Mouse (Mus musculus) c-Kit-negative CD71-positive TER-119-positive erythroid progenitor cells, embryonic 14.5 days (primary cell): ENCODE data around the gene Borcs6.

Source experiments
- DNase-seq: peaks from one replicate; pipeline ENCODE4 v3.0.0-alpha.2; 2013; ENCODE audit warnings: low read depth, low spot score

The Borcs6 gene

DNA sequence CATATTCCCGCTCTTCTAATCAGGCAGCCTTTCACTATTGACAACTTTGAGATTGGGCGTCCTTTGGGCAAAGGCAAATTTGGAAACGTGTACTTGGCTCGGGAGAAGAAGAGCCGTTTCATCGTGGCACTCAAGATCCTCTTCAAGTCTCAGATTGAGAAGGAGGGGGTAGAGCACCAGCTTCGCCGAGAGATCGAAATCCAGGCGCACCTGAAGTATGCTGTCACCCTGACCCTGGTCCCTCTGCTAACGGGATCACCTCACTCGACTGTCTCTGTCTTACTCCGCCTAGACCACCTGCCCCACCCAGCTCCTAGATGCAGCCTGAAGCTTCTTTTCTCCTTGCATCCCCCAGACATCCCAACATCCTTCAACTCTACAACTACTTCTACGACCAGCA, 11.4 kb upstream of the Borcs6 start:
- no peak for DNase-seq

- no peak for DNase-seq
Measured at GRCm38 (mm10) chr11:69050748-69051147, 8.8 kb upstream of the Borcs6 start.

DNA sequence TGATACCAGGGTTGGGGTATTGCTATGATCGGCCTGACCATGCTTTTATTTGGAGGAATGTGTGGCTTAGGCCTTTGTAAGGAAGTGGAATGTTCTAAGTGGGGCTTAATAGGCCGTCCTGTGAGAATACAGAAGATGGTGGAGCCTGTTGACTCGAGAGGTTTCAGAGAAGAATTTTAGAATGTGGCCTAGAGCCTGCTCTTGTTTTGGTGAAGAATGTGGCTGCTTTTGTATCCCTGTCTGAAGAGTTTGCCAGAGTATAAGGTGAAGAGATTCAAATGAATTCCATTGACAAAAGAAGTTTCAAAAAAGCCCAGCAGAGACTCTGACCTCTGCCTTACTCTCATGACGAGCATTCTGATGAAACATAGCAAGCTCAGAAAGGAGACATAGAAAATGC, 7.7 kb upstream of the Borcs6 start:
- DNase-seq = no peak

GRCm38 (mm10) chr11:69052824-69053421, 6.6 kb upstream of the Borcs6 start:
- no peak for DNase-seq

GRCm38 (mm10) chr11:69053848-69054247, 5.7 kb upstream of the Borcs6 start:
- no peak for DNase-seq

DNA sequence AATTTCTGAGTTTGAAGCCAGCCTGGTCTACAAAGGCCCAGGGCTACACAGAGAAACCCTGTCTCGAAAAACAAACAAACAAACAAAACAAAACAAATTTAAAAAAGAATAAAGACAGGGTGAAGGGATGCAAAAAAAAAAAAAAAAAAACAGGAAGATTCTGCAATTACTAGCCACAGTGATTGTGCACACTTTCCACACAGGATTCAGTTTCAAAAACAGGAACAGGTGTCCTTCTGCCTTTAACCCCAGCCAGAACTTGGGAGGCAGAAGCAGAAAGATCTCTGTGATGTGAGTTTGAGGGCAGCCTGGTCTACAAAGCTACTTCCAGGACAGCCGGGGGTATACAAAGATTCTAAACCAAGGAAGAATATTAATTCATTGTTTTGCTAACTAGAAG, 1.3 kb upstream of the Borcs6 start:
- DNase-seq = no peak

DNA sequence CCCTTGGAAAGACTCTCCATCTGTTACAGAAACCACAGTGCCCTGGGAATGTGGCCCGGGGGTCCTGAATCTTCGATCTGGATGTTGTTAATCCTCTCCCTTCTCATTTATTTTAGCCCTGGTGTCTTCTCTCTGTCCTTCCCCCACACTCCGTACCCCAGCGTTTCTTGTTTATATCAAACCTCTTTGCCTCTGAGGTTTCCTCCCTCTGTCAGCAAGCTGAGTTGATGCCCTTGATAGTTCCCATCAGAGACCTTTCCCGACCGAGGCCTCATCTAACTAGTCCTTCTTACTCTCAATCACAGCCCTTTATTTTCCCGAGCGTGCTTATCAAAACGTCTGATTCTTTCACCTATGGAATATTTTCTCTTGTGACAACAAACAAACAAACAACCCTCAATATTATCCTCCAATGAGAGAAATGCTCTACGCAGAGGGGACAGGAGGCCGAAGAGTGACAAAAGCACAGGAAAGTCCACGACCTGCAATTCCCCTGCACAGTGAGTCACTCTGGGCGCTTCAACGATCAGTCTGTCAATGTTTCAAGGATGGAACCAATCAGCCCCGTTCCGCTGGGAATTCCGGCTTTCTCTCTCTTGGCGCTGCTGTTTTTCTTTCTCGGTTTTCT, 674 bp upstream of the Borcs6 start:
- no peak for DNase-seq

GRCm38 (mm10) chr11:69059975-69060411, 476 bp downstream of the Borcs6 start:
- no peak for DNase-seq

GRCm38 (mm10) chr11:69060448-69061254, 1.1 kb downstream of the Borcs6 start:
- no peak for DNase-seq

- no peak for DNase-seq
Measured at GRCm38 (mm10) chr11:69061255-69061912, 1.9 kb downstream of the Borcs6 start.

GRCm38 (mm10) chr11:69062194-69062760, 2.8 kb downstream of the Borcs6 start:
- DNase-seq = no peak

DNA sequence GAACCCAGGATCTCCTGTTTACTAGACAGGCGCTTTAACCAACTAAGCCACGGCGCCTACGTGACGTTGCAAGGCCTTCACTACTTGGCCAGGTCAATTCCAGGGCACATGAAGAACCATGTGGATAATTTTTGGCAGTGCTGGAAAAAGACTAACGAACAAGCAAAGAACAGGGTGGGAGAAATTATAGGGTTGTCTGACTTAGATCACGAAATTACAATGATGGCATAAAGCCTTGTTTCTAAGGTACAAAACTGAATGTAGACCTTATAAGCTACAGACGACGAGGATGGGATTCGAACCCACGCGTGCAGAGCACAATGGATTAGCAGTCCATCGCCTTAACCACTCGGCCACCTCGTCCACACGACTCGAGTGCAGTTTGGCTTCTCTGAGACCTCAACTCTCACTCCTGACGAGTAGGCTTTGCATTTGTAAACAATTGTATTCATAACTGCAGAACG, 3.3 kb downstream of the Borcs6 start:
- DNase-seq = peak; percentile 87

GRCm38 (mm10) chr11:69063413-69064201, 4.1 kb downstream of the Borcs6 start:
- no peak for DNase-seq

GRCm38 (mm10) chr11:69064259-69065133, 5.0 kb downstream of the Borcs6 start:
- no peak for DNase-seq

- no peak for DNase-seq
Measured at GRCm38 (mm10) chr11:69065394-69065925, 5.9 kb downstream of the Borcs6 start.

DNA sequence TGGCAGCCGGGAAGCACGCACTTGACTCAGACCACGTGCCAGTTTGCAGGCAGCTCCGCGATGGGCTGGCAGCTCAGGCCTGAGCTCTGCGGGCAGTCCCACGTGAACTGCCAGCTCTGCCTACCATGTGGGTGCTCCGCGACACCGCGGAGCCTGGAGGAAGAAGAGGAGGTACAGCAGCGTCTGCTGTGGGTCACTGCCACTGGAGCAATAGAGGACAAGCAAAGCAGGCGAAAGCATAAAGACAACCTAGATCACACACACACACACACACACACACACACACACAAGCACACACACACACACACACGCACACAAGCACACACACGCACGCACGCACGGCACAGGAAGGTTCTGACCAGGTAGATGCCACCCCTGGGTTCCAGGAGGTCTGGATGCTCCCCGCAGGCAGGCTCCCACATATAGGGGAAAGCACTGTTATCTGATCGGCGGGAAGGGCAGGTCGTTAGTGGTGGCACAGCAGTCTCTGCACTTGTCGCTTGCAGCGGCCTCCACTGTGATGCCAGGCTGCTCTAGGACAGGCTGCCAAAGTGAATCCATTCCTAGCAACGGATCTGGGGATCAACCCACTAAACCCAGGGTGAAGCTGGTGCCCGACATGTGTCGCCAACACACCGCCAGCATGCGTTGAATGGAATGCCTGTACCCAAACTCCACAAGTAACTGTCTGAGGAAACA, 6.8 kb downstream of the Borcs6 start:
- DNase-seq = no peak

DNA sequence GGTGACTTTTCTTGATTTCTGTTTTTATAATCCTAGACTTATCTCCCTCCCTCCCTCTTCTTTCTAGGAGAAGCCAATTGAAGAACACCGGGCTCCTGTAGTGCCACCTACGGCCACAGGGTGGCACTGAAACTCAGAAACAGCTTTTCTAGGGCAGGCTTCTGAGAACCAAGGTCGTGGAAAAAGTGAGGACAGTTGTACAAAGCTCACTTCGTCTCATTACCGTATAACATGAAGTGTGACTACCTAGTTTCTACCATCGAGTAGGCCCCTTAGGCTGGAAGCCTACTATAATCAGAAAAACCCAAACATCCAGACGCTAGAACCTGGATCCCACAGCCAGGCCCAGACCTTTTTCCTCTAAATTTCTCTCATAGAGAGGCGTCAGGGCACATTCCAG, 7.4 kb downstream of the Borcs6 start:
- peak; percentile 85 for DNase-seq

GRCm38 (mm10) chr11:69067601-69068000, 8.1 kb downstream of the Borcs6 start:
- DNase-seq = no peak

- no peak for DNase-seq
Measured at GRCm38 (mm10) chr11:69070093-69070492, 10.6 kb downstream of the Borcs6 start.
